Mouse (Mus musculus): ENCODE data around the gene Npnt. TPM values are rescaled to one million over a fixed set of nuclear protein-coding genes. Genes with fewer than 3 reads are reported as not detected.
A peak's percentile ranks its signal among the peaks of the same experiment; 100 is the strongest.

The Npnt gene
- polyA plus RNA-seq, 1 experiment from 2014 or later = 2.7 TPM

- H3K27me3 ChIP-seq (replicated peaks) = peaks cover 4% of the 10 kb centered on the region; the same call in 1 of the 2 replicates
- no peak overlapping the region for H3K4me2 ChIP-seq
These were observed 85.1 kb downstream of the Npnt start for GRCm38 (mm10) chr3:132864986-132865385.

GRCm38 (mm10) chr3:132864329-132864919 is 85.7 kb downstream of the Npnt start:
- no peak overlapping the region for H3K4me3 ChIP-seq
- no peak overlapping the region for H3K9ac ChIP-seq
- WGBS (ENCODE audit: insufficient replicate concordance) = 61% methylated on average over 14 of the region's 14 CpGs
- ATAC-seq = no peak
- no peaks in the 10 kb centered on the region for H3K36me3 ChIP-seq
- peaks cover 4% of the 10 kb centered on the region; the same call in 1 of the 2 replicates for H3K27me3 ChIP-seq (replicated peaks)
- no peak overlapping the region for H3K27ac ChIP-seq
- no peak overlapping the region for H3K4me2 ChIP-seq
- H3K4me1 ChIP-seq = peaks cover 12% of the 10 kb centered on the region
- no peaks in the 10 kb centered on the region for H3K9me3 ChIP-seq (replicated peaks)

More at GRCm38 (mm10) chr3:132864986-132865385, 85.1 kb downstream of the Npnt start:
- H3K4me3 ChIP-seq = no peak overlapping the region
- H3K36me3 ChIP-seq = no peaks in the 10 kb centered on the region
- H3K27ac ChIP-seq = no peak overlapping the region
- WGBS (ENCODE audit: insufficient replicate concordance) = 35% methylated on average over 8 of the region's 8 CpGs
- H3K9ac ChIP-seq = no peak overlapping the region
- H3K4me1 ChIP-seq = peaks cover 7% of the 10 kb centered on the region; the same call in 1 of the 2 replicates
- no peaks in the 10 kb centered on the region for H3K9me3 ChIP-seq (replicated peaks)
- ATAC-seq = no peak

GRCm38 (mm10) chr3:132863843-132864242 is 86.2 kb downstream of the Npnt start:
- no peaks in the 10 kb centered on the region for H3K9me3 ChIP-seq (replicated peaks)
- peaks cover 12% of the 10 kb centered on the region for H3K4me1 ChIP-seq
- no peak overlapping the region for H3K4me3 ChIP-seq
- no peak overlapping the region for H3K9ac ChIP-seq
- no peak for ATAC-seq
- H3K27ac ChIP-seq = no peak overlapping the region
- no peaks in the 10 kb centered on the region for H3K36me3 ChIP-seq
- 73% methylated on average over 13 of the region's 13 CpGs for WGBS (ENCODE audit: insufficient replicate concordance)
- H3K4me2 ChIP-seq = no peak overlapping the region
- peaks cover 4% of the 10 kb centered on the region; the same call in 1 of the 2 replicates for H3K27me3 ChIP-seq (replicated peaks)

GRCm38 (mm10) chr3:132860796-132861195 is 89.3 kb downstream of the Npnt start:
- Histone ChIP-seq H3K4me2 (no peak overlapping the region), H3K4me1 (peaks cover 12% of the 10 kb centered on the region), H3K9me3 (replicated peaks) (no peaks in the 10 kb centered on the region), H3K9ac (no peak overlapping the region), H3K36me3 (no peaks in the 10 kb centered on the region), H3K4me3 (no peak overlapping the region), H3K27ac (no peak overlapping the region), H3K27me3 (replicated peaks) (no peaks in the 10 kb centered on the region; the same call in 1 of the 2 replicates)
- no peak for ATAC-seq
- 69% methylated on average over 8 of the region's 8 CpGs for WGBS (ENCODE audit: insufficient replicate concordance)

GRCm38 (mm10) chr3:132859573-132859972 is 90.5 kb downstream of the Npnt start:
- no peak for ATAC-seq
- no peaks in the 10 kb centered on the region for H3K27me3 ChIP-seq (replicated peaks)
- H3K4me2 ChIP-seq = no peak overlapping the region
- no peaks in the 10 kb centered on the region for H3K36me3 ChIP-seq
- H3K4me3 ChIP-seq = no peak overlapping the region
- H3K9me3 ChIP-seq (replicated peaks) = no peaks in the 10 kb centered on the region
- 51% methylated on average over 7 of the region's 7 CpGs for WGBS (ENCODE audit: insufficient replicate concordance)
- H3K4me1 ChIP-seq = peaks cover 12% of the 10 kb centered on the region
- H3K9ac ChIP-seq = no peak overlapping the region
- H3K27ac ChIP-seq = no peak overlapping the region

GRCm38 (mm10) chr3:132858849-132859248 is 91.2 kb downstream of the Npnt start:
- no peaks in the 10 kb centered on the region for H3K9me3 ChIP-seq (replicated peaks)
- WGBS (ENCODE audit: insufficient replicate concordance) = 48% methylated on average over 11 of the region's 11 CpGs
- H3K4me2 ChIP-seq = 0 out of 2 replicates have a peak overlapping the region, but pooled peaks have one; percentile 8
- H3K36me3 ChIP-seq = no peaks in the 10 kb centered on the region
- no peak overlapping the region for H3K27ac ChIP-seq
- H3K4me1 ChIP-seq = peaks cover 12% of the 10 kb centered on the region
- H3K9ac ChIP-seq = no peak overlapping the region
- no peak overlapping the region for H3K4me3 ChIP-seq
- 0 out of 2 replicates have a peak, but pooled peaks cover 3% of the 10 kb centered on the region for H3K27me3 ChIP-seq (replicated peaks)
- ATAC-seq = no peak

GRCm38 (mm10) chr3:132856651-132857050 is 93.4 kb downstream of the Npnt start:
- 43% methylated on average over 6 of the region's 6 CpGs for WGBS (ENCODE audit: insufficient replicate concordance)
- no peaks in the 10 kb centered on the region for H3K36me3 ChIP-seq
- H3K9me3 ChIP-seq (replicated peaks) = no peaks in the 10 kb centered on the region
- no peak for ATAC-seq
- 0 out of 2 replicates have a peak, but pooled peaks cover 3% of the 10 kb centered on the region for H3K27me3 ChIP-seq (replicated peaks)
- H3K9ac ChIP-seq = no peak overlapping the region
- no peak overlapping the region for H3K4me2 ChIP-seq
- H3K4me3 ChIP-seq = no peak overlapping the region
- H3K27ac ChIP-seq = no peak overlapping the region
- H3K4me1 ChIP-seq = peaks cover 12% of the 10 kb centered on the region

- H3K4me1 ChIP-seq = peaks cover 12% of the 10 kb centered on the region
- H3K9ac ChIP-seq = no peak overlapping the region
- H3K4me3 ChIP-seq = no peak overlapping the region
- 0 out of 2 replicates have a peak, but pooled peaks cover 3% of the 10 kb centered on the region for H3K27me3 ChIP-seq (replicated peaks)
- no peak overlapping the region for H3K4me2 ChIP-seq
- H3K9me3 ChIP-seq (replicated peaks) = no peaks in the 10 kb centered on the region
- 54% methylated on average over 9 of the region's 9 CpGs for WGBS (ENCODE audit: insufficient replicate concordance)
- no peak overlapping the region for H3K27ac ChIP-seq
- ATAC-seq = no peak
- H3K36me3 ChIP-seq = no peaks in the 10 kb centered on the region
These were observed 94.5 kb downstream of the Npnt start for GRCm38 (mm10) chr3:132855458-132856212.

- Histone ChIP-seq H3K9me3 (replicated peaks) (no peaks in the 10 kb centered on the region), H3K27me3 (replicated peaks) (0 out of 2 replicates have a peak, but pooled peaks cover 3% of the 10 kb centered on the region), H3K4me3 (no peak overlapping the region), H3K9ac (no peak overlapping the region), H3K36me3 (no peaks in the 10 kb centered on the region), H3K27ac (no peak overlapping the region), H3K4me1 (no peaks in the 10 kb centered on the region), H3K4me2 (no peak overlapping the region)
- no peak for ATAC-seq
- WGBS (ENCODE audit: insufficient replicate concordance) = 74% methylated on average over 9 of the region's 9 CpGs
These were observed 95.8 kb downstream of the Npnt start for GRCm38 (mm10) chr3:132854271-132854670.

- Histone ChIP-seq H3K36me3 (no peaks in the 10 kb centered on the region), H3K9ac (no peak overlapping the region), H3K27me3 (replicated peaks) (0 out of 2 replicates have a peak, but pooled peaks cover 3% of the 10 kb centered on the region), H3K4me2 (no peak overlapping the region), H3K4me3 (no peak overlapping the region), H3K4me1 (no peaks in the 10 kb centered on the region), H3K9me3 (replicated peaks) (no peaks in the 10 kb centered on the region), H3K27ac (no peak overlapping the region)
- 58% methylated on average over 28 of the region's 28 CpGs for WGBS (ENCODE audit: insufficient replicate concordance)
- no peak for ATAC-seq
These were observed 98.0 kb downstream of the Npnt start for GRCm38 (mm10) chr3:132851841-132852728.

- Histone ChIP-seq H3K4me2 (no peak overlapping the region), H3K9me3 (replicated peaks) (no peaks in the 10 kb centered on the region), H3K27ac (no peak overlapping the region), H3K36me3 (no peaks in the 10 kb centered on the region), H3K4me1 (no peaks in the 10 kb centered on the region), H3K9ac (no peak overlapping the region), H3K4me3 (no peak overlapping the region), H3K27me3 (replicated peaks) (0 out of 2 replicates have a peak, but pooled peaks cover 3% of the 10 kb centered on the region)
- WGBS (ENCODE audit: insufficient replicate concordance) = 55% methylated on average over 1 of the region's 1 CpGs
- 0 out of 2 replicates have a peak, but pooled peaks have one; percentile 27 for ATAC-seq
These were observed 98.7 kb downstream of the Npnt start for GRCm38 (mm10) chr3:132851417-132851816.
